Mouse (Mus musculus) CH12.LX (cell line): ENCODE data around the gene Yif1a. TPM values are rescaled to one million over a fixed set of nuclear protein-coding genes. Genes with fewer than 3 reads are reported as not detected.

Source experiments
- DNase-seq: peaks from one replicate; pipeline ENCODE4 v3.0.0-alpha.2; 2013; ENCODE audit errors: extremely low read depth
- H3K27ac ChIP-seq: 2 replicates; pipeline ENCODE4 v1.5.1; 2012; ENCODE audit warnings: low read depth, mild to moderate bottlenecking, control low read depth, moderate library complexity; ENCODE audit not compliant: insufficient read depth
- H3K27me3 ChIP-seq: replicated peaks from 2 replicates; pipeline ENCODE3; 2012; ENCODE audit warnings: inconsistent platforms
- H3K36me3 ChIP-seq, 2 experiments: replicated peaks in 1 of 2; 2 replicates each; pipeline versions ENCODE3 to v1.6.1; 2012; ENCODE audit warnings: inconsistent platforms in 1 of 2, low read length in 1 of 2, mild to moderate bottlenecking in 1 of 2, mixed read lengths in 1 of 2, moderate library complexity in 1 of 2; ENCODE audit not compliant: control insufficient read depth in 1 of 2, insufficient read depth in 1 of 2
- H3K4me1 ChIP-seq, 2 experiments: 2 replicates each; pipeline ENCODE4 v1.6.1; 2012; ENCODE audit warnings: inconsistent platforms in 1 of 2, moderate library complexity in 1 of 2; ENCODE audit not compliant: insufficient read depth in 2 of 2, control insufficient read depth in 1 of 2
- H3K4me2 ChIP-seq: 2 replicates; pipeline ENCODE4 v1.6.1; 2012; ENCODE audit warnings: low read depth, mild to moderate bottlenecking, control low read depth; ENCODE audit not compliant: poor library complexity, insufficient read depth, severe bottlenecking
- H3K4me3 ChIP-seq, 3 experiments: fragments of 150-350 bp in 1 of 3; sonication (generic) in 1 of 3; replicated peaks in 1 of 3; 2 replicates each; pipeline versions ENCODE3 to v1.5.1; 2011 to 2012; ENCODE audit warnings: low read depth in 2 of 3, low read length in 2 of 3, mild to moderate bottlenecking in 2 of 3, moderate library complexity in 2 of 3, control low read depth in 1 of 3, improper control_type of control experiment in 1 of 3, inconsistent platforms in 1 of 3, mixed read lengths in 1 of 3; ENCODE audit not compliant: poor library complexity in 1 of 3
- H3K79me2 ChIP-seq: replicated peaks from 2 replicates; pipeline ENCODE4 v1.6.1; 2012; ENCODE audit warnings: mild to moderate bottlenecking, moderate library complexity; ENCODE audit not compliant: control insufficient read depth, poor library complexity, insufficient read depth, severe bottlenecking; ENCODE audit errors: extremely low read depth
- H3K9ac ChIP-seq: 2 replicates; pipeline ENCODE4 v1.6.1; 2012; ENCODE audit warnings: low read depth, mild to moderate bottlenecking, control low read depth, moderate library complexity; ENCODE audit not compliant: insufficient read depth
- H3K9me3 ChIP-seq: replicated peaks from 2 replicates; pipeline ENCODE3; 2012; ENCODE audit warnings: low read length, inconsistent platforms, mixed read lengths
- BHLHE40 ChIP-seq: IDR thresholded peaks from 2 replicates; pipeline ENCODE4 v1.6.1; 2011; ENCODE audit warnings: mild to moderate bottlenecking, low read depth, low read length, improper control_type of control experiment
- CHD1 ChIP-seq: IDR thresholded peaks from 2 replicates; pipeline ENCODE4 v1.6.1; 2012; ENCODE audit warnings: low read depth, low read length, improper control_type of control experiment, inconsistent platforms
- CHD2 ChIP-seq: IDR thresholded peaks from 2 replicates; pipeline ENCODE4 v1.6.1; 2011; ENCODE audit warnings: low read length, improper control_type of control experiment
- CTCF ChIP-seq, 2 experiments: IDR thresholded peaks in 1 of 2; conservative IDR thresholded peaks in 1 of 2; 2 replicates each; pipeline ENCODE4 v1.5.1; 2011 to 2012; ENCODE audit warnings: low read depth in 2 of 2, low read length in 2 of 2, improper control_type of control experiment in 1 of 2, inconsistent platforms in 1 of 2, mild to moderate bottlenecking in 1 of 2, moderate library complexity in 1 of 2
- E2F4 ChIP-seq: IDR thresholded peaks from 2 replicates; pipeline ENCODE4 v1.6.1; 2011; ENCODE audit warnings: low read depth, low read length, improper control_type of control experiment; ENCODE audit not compliant: insufficient replicate concordance
- ELF1 ChIP-seq: IDR thresholded peaks from 2 replicates; pipeline ENCODE4 v1.6.1; 2014; ENCODE audit warnings: low read depth, mild to moderate bottlenecking, inconsistent platforms, low read length, improper control_type of control experiment
- EP300 ChIP-seq: IDR thresholded peaks from 2 replicates; pipeline ENCODE4 v1.6.1; 2011; ENCODE audit warnings: low read length, improper control_type of control experiment
- ETS1 ChIP-seq: conservative IDR thresholded peaks from 2 replicates; pipeline ENCODE4 v1.6.1; 2012; ENCODE audit warnings: low read depth, mild to moderate bottlenecking, inconsistent platforms, low read length, improper control_type of control experiment, moderate library complexity
- HCFC1 ChIP-seq: IDR thresholded peaks from 2 replicates; pipeline ENCODE4 v1.6.1; 2012; ENCODE audit warnings: low read depth, mild to moderate bottlenecking, inconsistent platforms, low read length, improper control_type of control experiment
- IRF4 ChIP-seq: IDR thresholded peaks from 2 replicates; pipeline ENCODE4 v1.6.1; 2014; ENCODE audit warnings: low read depth, mild to moderate bottlenecking, inconsistent platforms, low read length, improper control_type of control experiment
- JUN ChIP-seq: IDR thresholded peaks from 2 replicates; pipeline ENCODE4 v1.6.1; 2011; ENCODE audit warnings: low read depth, mild to moderate bottlenecking, low read length, improper control_type of control experiment, moderate library complexity; ENCODE audit not compliant: insufficient read depth
- JUND ChIP-seq: conservative IDR thresholded peaks from 2 replicates; pipeline ENCODE4 v1.6.1; 2011; ENCODE audit warnings: low read depth, low read length, improper control_type of control experiment
- KAT2A ChIP-seq: IDR thresholded peaks from 2 replicates; pipeline ENCODE4 v1.6.1; 2012; ENCODE audit warnings: low read length, improper control_type of control experiment, inconsistent platforms; ENCODE audit not compliant: insufficient replicate concordance
- MAFK ChIP-seq: IDR thresholded peaks from 2 replicates; pipeline ENCODE4 v1.6.1; 2011; ENCODE audit warnings: low read length, improper control_type of control experiment; ENCODE audit not compliant: insufficient replicate concordance
- MEF2A ChIP-seq: IDR thresholded peaks from 2 replicates; pipeline ENCODE4 v1.6.1; 2014; ENCODE audit warnings: low read depth, mild to moderate bottlenecking, inconsistent platforms, low read length, improper control_type of control experiment, borderline replicate concordance
- MXI1 ChIP-seq: IDR thresholded peaks from 2 replicates; pipeline ENCODE4 v1.6.1; 2011; ENCODE audit warnings: mild to moderate bottlenecking, low read depth, low read length, improper control_type of control experiment
- MYC ChIP-seq: IDR thresholded peaks from 2 replicates; pipeline ENCODE4 v1.6.1; 2011; ENCODE audit warnings: low read depth, mild to moderate bottlenecking, improper control_type of control experiment, low read length
- NELFE ChIP-seq: IDR thresholded peaks from 2 replicates; pipeline ENCODE4 v1.6.1; 2011; ENCODE audit warnings: low read depth, low read length, improper control_type of control experiment
- NRF1 ChIP-seq: IDR thresholded peaks from 2 replicates; pipeline ENCODE4 v1.6.1; 2014; ENCODE audit warnings: low read depth, mild to moderate bottlenecking, inconsistent platforms, low read length, improper control_type of control experiment, moderate library complexity
- PAX5 ChIP-seq: IDR thresholded peaks from 2 replicates; pipeline ENCODE4 v1.6.1; 2012; ENCODE audit warnings: low read length, inconsistent platforms, mixed read lengths
- POLR2A ChIP-seq: IDR thresholded peaks from 2 replicates; pipeline ENCODE4 v1.6.1; 2011; ENCODE audit warnings: low read depth, mild to moderate bottlenecking, improper control_type of control experiment, low read length
- POLR2AphosphoS2 ChIP-seq: IDR thresholded peaks from 2 replicates; pipeline ENCODE4 v1.6.1; 2011; ENCODE audit warnings: low read depth, low read length, improper control_type of control experiment
- RAD21 ChIP-seq: IDR thresholded peaks from 2 replicates; pipeline ENCODE4 v1.6.1; 2011; ENCODE audit warnings: low read depth, mild to moderate bottlenecking, low read length, improper control_type of control experiment, moderate library complexity
- RCOR1 ChIP-seq: conservative IDR thresholded peaks from 2 replicates; pipeline ENCODE4 v1.6.1; 2012; ENCODE audit warnings: low read depth, mild to moderate bottlenecking, inconsistent platforms, low read length, improper control_type of control experiment
- SIN3A ChIP-seq: IDR thresholded peaks from 2 replicates; pipeline ENCODE4 v1.6.1; 2012; ENCODE audit warnings: low read length, improper control_type of control experiment, inconsistent platforms
- SMC3 ChIP-seq: IDR thresholded peaks from 2 replicates; pipeline ENCODE4 v1.6.1; 2011; ENCODE audit warnings: low read depth, low read length, improper control_type of control experiment
- TBP ChIP-seq: conservative IDR thresholded peaks from 2 replicates; pipeline ENCODE4 v1.6.1; 2011; ENCODE audit warnings: low read depth, low read length, improper control_type of control experiment
- TCF12 ChIP-seq: IDR thresholded peaks from 2 replicates; pipeline ENCODE4 v1.6.1; 2014; ENCODE audit warnings: low read depth, mild to moderate bottlenecking, inconsistent platforms, low read length, improper control_type of control experiment
- UBTF ChIP-seq: IDR thresholded peaks from 2 replicates; pipeline ENCODE4 v1.6.1; 2012; ENCODE audit warnings: low read depth, mild to moderate bottlenecking, inconsistent platforms, low read length, improper control_type of control experiment, moderate library complexity
- USF2 ChIP-seq: conservative IDR thresholded peaks from 2 replicates; pipeline ENCODE4 v1.6.1; 2011; ENCODE audit warnings: low read depth, low read length, improper control_type of control experiment
- ZKSCAN1 ChIP-seq: IDR thresholded peaks from 2 replicates; pipeline ENCODE4 v1.6.1; 2012; ENCODE audit warnings: low read depth, inconsistent platforms, low read length, improper control_type of control experiment, borderline replicate concordance
- ZMIZ1 ChIP-seq: IDR thresholded peaks from 2 replicates; pipeline ENCODE4 v1.6.1; 2012; ENCODE audit warnings: low read depth, mild to moderate bottlenecking, inconsistent platforms, low read length, improper control_type of control experiment
- ZNF384 ChIP-seq: IDR thresholded peaks from 2 replicates; pipeline ENCODE4 v1.6.1; 2012; ENCODE audit warnings: low read depth, low read length, improper control_type of control experiment, inconsistent platforms
- dilution Hi-C: fragments of 300-500 bp; cut with MboI; formaldehyde crosslinking; loops from 2 replicates; pipeline ENCODE4 v1.14.3; 2020; ENCODE audit warnings: low sequenced_read_pairs; ENCODE audit not compliant: extremely low pct_unique_long_range_greater_than_20kb, extremely low pct_ligation_motif_present
- in situ Hi-C: fragments of 300-500 bp; cut with MboI; formaldehyde crosslinking; loops from 3 replicates; pipeline ENCODE4 v1.14.3; 2019; ENCODE audit warnings: low sequenced_read_pairs, low pct_ligation_motif_present, low pct_unique_long_range_greater_than_20kb, mixed read lengths
- polyA plus RNA-seq: library from polyadenylated mRNA; unstranded; fragments of >175 nt; gene quantifications from 2 replicates; pipeline ENCODE4 v1.2.1, GENCODE M21; 2012; ENCODE audit warnings: low read depth; ENCODE audit not compliant: insufficient read length
- total RNA-seq, 2 experiments: library from RNA; depleted of rRNA; stranded (reverse); fragments of 300-350 nt in 1 of 2; fragments of >200 nt in 1 of 2; gene quantifications; 2 replicates each; pipeline ENCODE4 v1.2.3; 2012 to 2014

Yif1a gene
- total and polyA plus RNA-seq, 3 experiments = 33.1 to 72.4 (median 65.0) TPM

DNA sequence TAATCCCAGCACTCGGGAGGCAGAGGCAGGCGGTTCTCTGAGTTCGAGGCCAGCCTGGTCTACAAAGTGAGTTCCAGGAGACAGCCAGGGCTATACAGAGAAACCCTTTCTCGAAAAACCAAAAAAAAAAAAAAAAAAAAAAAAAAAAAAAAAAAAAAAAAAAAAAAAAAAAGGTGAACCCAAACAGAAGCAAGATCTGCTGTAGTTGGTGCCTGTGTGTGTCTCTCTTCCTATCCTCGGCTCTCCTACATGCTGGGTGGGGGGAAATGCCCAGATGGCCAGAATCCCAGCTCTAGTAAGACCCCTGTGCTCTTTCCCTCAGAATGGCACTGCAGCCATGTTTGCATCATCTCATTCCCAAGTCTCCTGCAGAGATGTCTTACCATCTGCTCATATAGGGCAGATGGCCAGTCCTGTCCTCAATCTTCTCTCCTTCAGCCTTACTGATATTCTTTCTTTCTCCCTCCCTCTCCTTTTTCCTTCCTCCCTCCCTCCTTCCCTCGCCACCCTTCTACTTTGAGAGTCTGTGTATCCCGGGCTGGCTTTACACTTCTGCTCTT, 35.8 kb downstream of the Yif1a start:
- in situ Hi-C loops (no loop called here), dilution Hi-C loops (no loop called here)
- no peaks in the 10 kb centered on the region for H3K4me1 ChIP-seq
- no peaks in the 10 kb centered on the region for H3K79me2 ChIP-seq
- H3K4me2 ChIP-seq = no peak overlapping the region
- no peaks in the 10 kb centered on the region for H3K9me3 ChIP-seq
- no peak overlapping the region for H3K9ac ChIP-seq
- TF ChIP-seq E2F4 (no peak), ZNF384 (peak; percentile 79), IRF4 (no peak)
- no peaks in the 10 kb centered on the region for H3K36me3 ChIP-seq
- no peak overlapping the region for H3K27ac ChIP-seq
- DNase-seq = no peak
- no peak overlapping the region for H3K4me3 ChIP-seq
- peaks cover 60% of the 10 kb centered on the region for H3K27me3 ChIP-seq

DNA sequence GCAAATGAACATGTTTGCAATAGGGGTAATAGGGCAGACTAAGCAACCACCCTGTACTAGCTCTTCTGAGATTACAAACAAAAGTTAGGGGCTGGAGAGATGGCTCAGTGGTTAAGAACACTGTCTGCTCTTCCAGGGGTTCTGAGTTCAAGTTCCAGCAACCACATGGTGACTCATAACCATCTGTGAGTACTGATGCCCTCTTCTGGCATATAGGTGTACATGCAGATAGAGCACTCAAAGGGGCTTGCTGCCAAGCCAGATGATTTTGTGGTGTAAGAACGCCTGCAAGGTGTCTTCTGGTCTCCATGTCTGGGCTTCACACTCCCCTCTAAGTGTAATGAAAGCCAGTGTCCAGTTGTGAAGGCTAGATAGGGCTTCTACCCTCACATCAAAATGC, 41.4 kb downstream of the Yif1a start:
- Histone ChIP-seq H3K36me3 (peaks cover 12 to 17% of the 10 kb centered on the region in 2 experiments), H3K4me3 (no peak overlapping the region), H3K9me3 (no peaks in the 10 kb centered on the region), H3K27me3 (peaks cover 21% of the 10 kb centered on the region), H3K4me2 (no peak overlapping the region), H3K27ac (no peak overlapping the region), H3K9ac (no peak overlapping the region), H3K4me1 (no peaks in the 10 kb centered on the region), H3K79me2 (no peaks in the 10 kb centered on the region)
- dilution Hi-C loops = no loop called here
- DNase-seq = peak; percentile 18
- TF ChIP-seq ZKSCAN1 (no peak), TCF12 (no peak), CHD2 (no peak), MEF2A (no peak), POLR2AphosphoS2 (no peak), IRF4 (no peak), ZMIZ1 (no peak), ETS1 (no peak), E2F4 (no peak), POLR2A (no peak), NRF1 (no peak), RCOR1 (no peak), JUN (no peak), PAX5 (no peak), HCFC1 (no peak), SIN3A (no peak), JUND (peak; percentile 65), RAD21 (peak; percentile 33), CHD1 (no peak), BHLHE40 (no peak), SMC3 (peak; percentile 46), NELFE (no peak), CTCF (conservative IDR thresholded peaks at IDR 0.05 in 1 of 2, IDR thresholded peaks at IDR 0.05 in 1 of 2; ENCODE audit: low read depth in 2 of 2, low read length in 2 of 2) (peak; percentile 15 to 60; a peak in 3 of 4 replicates), TBP (no peak), UBTF (no peak), MXI1 (no peak), EP300 (no peak), MAFK (no peak), USF2 (no peak), ZNF384 (no peak), ELF1 (no peak), KAT2A (no peak), MYC (peak; percentile 63; the same call in 1 of the 2 replicates)
- in situ Hi-C loops = no loop called here
